Mouse (Mus musculus) lung, postnatal 0 days (tissue): Measurements from ENCODE around the gene Fancc.

ENCODE experiments used
- CTCF ChIP-seq: IDR thresholded peaks from 2 replicates; pipeline ENCODE4 v1.5.1; 2016; ENCODE audit warnings: antibody characterized with exemption, mild to moderate bottlenecking
- EP300 ChIP-seq: IDR thresholded peaks from 2 replicates; pipeline ENCODE4 v1.6.1; 2016; ENCODE audit warnings: antibody characterized with exemption, mild to moderate bottlenecking, control low read depth

DNA sequence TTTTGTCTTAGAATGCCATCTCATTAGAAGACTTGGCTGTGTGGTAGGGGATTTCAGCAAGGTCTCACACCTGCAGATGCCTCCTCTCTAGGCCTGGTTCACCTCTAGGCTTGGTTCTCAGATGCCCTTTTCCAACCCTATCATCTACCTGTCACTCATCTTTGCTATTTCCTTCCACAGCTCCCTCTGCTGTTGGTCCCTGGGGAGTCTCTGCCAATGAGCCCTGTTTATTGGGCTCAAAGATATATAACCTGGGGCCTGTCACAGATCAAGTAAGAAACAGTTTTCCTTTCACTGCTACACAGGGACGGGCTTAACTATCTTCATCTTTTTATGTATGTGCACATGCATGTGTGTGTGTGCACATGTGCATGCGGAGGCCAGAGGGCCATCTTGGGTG, 5.3 kb upstream of the Fancc start:
- TF ChIP-seq CTCF (no peak), EP300 (no peak)
